Mouse (Mus musculus) heart, embryonic 10.5 days (tissue): ENCODE measurements around the gene Scgb1c1. TPM values are rescaled to one million over a fixed set of nuclear protein-coding genes. Genes with fewer than 3 reads are reported as not detected.
A peak's percentile ranks its signal among the peaks of the same experiment; 100 is the strongest.

ENCODE experiments used
- DNase-seq: peaks from one replicate; pipeline ENCODE4 v3.0.0-alpha.2; 2017; ENCODE audit warnings: low spot score
- H3K27ac ChIP-seq: fragments of 300-500 bp; sonication (generic); 2 replicates; pipeline ENCODE4 v1.5.1; 2016; ENCODE audit warnings: mild to moderate bottlenecking
- H3K27me3 ChIP-seq: fragments of 300-500 bp; sonication (generic); 2 replicates; pipeline ENCODE4 v1.6.1; 2016; ENCODE audit warnings: mild to moderate bottlenecking; ENCODE audit not compliant: poor library complexity, insufficient read depth, severe bottlenecking
- H3K36me3 ChIP-seq: fragments of 300-500 bp; sonication (generic); 2 replicates; pipeline ENCODE4 v1.6.1; 2016; ENCODE audit warnings: mild to moderate bottlenecking, moderate library complexity
- H3K4me1 ChIP-seq: fragments of 300-500 bp; sonication (generic); 2 replicates; pipeline ENCODE4 v1.6.1; 2016; ENCODE audit warnings: mild to moderate bottlenecking
- H3K4me3 ChIP-seq: fragments of 300-500 bp; sonication (generic); 2 replicates; pipeline ENCODE4 v1.5.1; 2016; ENCODE audit warnings: mild to moderate bottlenecking, moderate library complexity
- H3K9me3 ChIP-seq: fragments of 300-500 bp; sonication (generic); 2 replicates; pipeline ENCODE4 v1.6.1; 2016; ENCODE audit warnings: mild to moderate bottlenecking, moderate library complexity
- WGBS: fragments of 180-500 bp; shearing (Covaris S2); methylation state at CpG from one replicate; pipeline ENCODE4 v1.1.7; 2016; 5-methylcytosine and 5-hydroxymethylcytosine counted together
- polyA plus RNA-seq: library from polyadenylated mRNA; unstranded; fragments of >200 nt; fragmentation: Nextera tagmentation; extraction: Ambion mirVana; gene quantifications from 2 replicates; pipeline ENCODE4 v1.2.1, GENCODE M21; 2016

Scgb1c1 gene
- polyA plus RNA-seq, 1 experiment from 2014 or later: not detected

DNA sequence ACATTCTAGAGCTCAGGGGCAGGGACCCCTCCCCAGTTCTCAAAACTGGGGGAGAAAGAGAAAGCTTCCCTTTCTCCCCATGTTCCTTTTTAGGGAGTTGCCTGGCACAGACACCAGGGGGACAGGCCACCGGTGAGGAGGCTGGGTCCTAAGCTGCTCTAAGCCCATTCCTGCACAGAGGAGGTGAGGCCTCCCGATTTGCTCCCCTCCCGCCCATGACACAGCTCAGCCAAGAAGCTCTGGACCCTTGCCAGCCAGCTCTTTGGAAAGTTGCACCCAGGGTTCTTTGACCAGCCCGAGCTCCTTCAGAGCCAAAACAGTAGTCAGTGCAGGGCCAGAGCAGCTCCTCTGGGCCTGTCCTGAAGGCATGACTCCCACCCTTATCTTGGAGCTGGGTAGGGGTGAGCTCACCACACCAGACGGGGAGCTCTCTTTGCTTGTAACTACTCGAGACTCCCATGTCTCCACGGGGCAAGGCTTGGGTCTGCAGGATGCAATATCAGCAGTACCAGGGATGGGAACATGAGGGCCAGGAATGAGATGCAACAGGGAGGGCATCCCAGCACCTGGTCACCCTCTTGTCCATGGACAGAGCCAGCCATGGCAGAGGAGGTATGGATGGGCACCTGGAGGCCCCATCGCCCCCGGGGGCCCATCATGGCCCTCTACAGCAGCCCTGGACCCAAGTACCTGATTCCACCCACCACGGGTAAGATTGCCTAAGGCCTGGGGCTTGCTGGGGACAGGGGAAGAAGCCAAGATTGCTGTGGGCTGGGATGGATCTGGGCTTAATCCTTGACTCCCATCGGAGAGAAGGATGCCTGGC is 2.6 kb downstream of the Scgb1c1 start, which contains the start of gene Odf3:
Odf3 (plus strand) TSS at position 51 of the 826 bp plus-strand sequence.
- Histone ChIP-seq H3K4me3 (no peak within 1 kb of the TSS), H3K36me3 (peaks cover 19% of the 10 kb centered on the region), H3K27me3 (peaks cover 41% of the 10 kb centered on the region), H3K9me3 (no peaks in the 10 kb centered on the region), H3K27ac (no peak within 1 kb of the TSS), H3K4me1 (no peaks in the 10 kb centered on the region)
- no peak for DNase-seq
- WGBS: 63% methylated on average over 11 of the region's 11 CpGs

- H3K9me3 ChIP-seq: no peaks in the 10 kb centered on the region
- no peaks in the 10 kb centered on the region for H3K4me1 ChIP-seq
- peaks cover 35% of the 10 kb centered on the region for H3K27me3 ChIP-seq
- no peak overlapping the region for H3K4me3 ChIP-seq
- H3K27ac ChIP-seq: no peak overlapping the region
- H3K36me3 ChIP-seq: peaks cover 25% of the 10 kb centered on the region
- 91% methylated on average over 10 of the region's 10 CpGs for WGBS
- DNase-seq: no peak
Observed at GRCm38 (mm10) chr7:140848591-140848990, 3.2 kb downstream of the Scgb1c1 start.

DNA sequence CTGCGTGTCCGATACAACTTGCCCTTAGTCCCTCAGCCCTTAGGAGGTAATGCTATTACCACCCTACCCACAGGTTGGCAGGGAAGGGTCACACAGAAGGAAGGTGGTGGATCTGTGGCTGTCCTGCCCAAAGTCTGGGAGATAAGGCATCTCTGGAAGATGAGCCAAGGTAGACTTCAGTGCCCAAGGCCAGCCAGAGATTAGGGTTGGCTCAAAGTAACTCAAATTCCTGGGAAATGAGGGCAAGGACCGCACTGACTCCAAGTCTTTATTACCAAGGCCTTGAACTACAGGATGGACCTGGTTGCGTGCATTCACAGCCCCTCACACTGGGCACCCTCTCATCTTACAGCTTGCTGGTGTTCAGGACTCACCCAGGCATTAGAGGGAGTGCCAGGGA is 6.6 kb downstream of the Scgb1c1 start:
- Histone ChIP-seq H3K27me3 (peaks cover 14% of the 10 kb centered on the region; the same call in 1 of the 2 replicates), H3K4me1 (peaks cover 13% of the 10 kb centered on the region), H3K9me3 (no peaks in the 10 kb centered on the region), H3K4me3 (no peak overlapping the region), H3K36me3 (peaks cover 39% of the 10 kb centered on the region), H3K27ac (no peak overlapping the region)
- WGBS: 86% methylated on average over 4 of the region's 4 CpGs
- DNase-seq: no peak

DNA sequence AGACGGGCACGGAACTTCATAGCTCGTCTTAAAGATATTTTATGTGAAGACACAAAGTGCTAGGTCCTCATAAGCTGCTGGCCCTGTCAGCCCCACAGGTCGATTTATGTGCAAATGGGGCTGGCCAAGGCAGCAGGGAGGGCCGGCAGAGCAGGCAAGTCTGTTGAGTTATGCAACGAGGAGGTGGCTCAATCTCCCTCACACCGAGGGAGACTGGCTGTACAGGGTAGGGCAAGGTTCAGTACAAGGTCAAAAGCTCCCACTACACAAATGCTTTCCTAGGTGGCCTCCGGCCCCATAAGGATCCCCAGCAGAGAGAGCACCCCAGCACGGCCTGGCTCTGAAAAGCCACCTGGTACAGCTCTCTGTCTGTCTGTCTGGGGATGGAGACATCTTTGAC is 8.0 kb downstream of the Scgb1c1 start:
- DNase-seq: no peak
- Histone ChIP-seq H3K27me3 (peaks cover under 1% of the 10 kb centered on the region; the same call in 1 of the 2 replicates), H3K9me3 (no peaks in the 10 kb centered on the region), H3K36me3 (peaks cover 39% of the 10 kb centered on the region), H3K4me1 (peaks cover 21% of the 10 kb centered on the region), H3K4me3 (no peak overlapping the region), H3K27ac (no peak overlapping the region)
- 84% methylated on average over 9 of the region's 9 CpGs for WGBS

- no peaks in the 10 kb centered on the region for H3K27me3 ChIP-seq
- 0 out of 2 replicates have a peak overlapping the region, but pooled peaks have one; percentile 83 for H3K4me3 ChIP-seq
- peaks cover 50% of the 10 kb centered on the region for H3K36me3 ChIP-seq
- no peak for DNase-seq
- no peaks in the 10 kb centered on the region for H3K9me3 ChIP-seq
- H3K27ac ChIP-seq: no peak overlapping the region
- WGBS: 92% methylated on average over 18 of the region's 18 CpGs
- H3K4me1 ChIP-seq: peaks cover 32% of the 10 kb centered on the region
Observed at GRCm38 (mm10) chr7:140854483-140854882, 9.1 kb downstream of the Scgb1c1 start.

DNA sequence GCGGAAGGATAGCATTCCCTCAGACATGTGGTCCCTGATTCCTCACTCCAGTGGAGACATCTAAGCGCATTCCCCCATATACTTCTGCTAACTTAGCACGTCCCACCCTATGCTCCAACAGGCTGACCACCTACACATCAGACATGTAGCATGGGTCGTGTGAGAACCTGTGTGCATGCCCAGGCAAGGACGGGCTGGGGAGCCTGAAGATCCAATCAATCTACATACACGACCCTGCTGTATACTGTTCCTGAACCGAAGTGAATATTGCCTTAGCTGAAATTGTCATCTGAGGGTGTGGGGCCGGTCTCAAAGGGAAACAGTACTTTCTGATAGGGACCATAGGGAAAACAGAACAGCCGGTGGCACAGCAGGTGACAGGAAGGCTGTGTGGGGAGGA is 9.8 kb downstream of the Scgb1c1 start:
- H3K27me3 ChIP-seq: no peaks in the 10 kb centered on the region
- peak overlapping the region; percentile 91 for H3K27ac ChIP-seq
- WGBS: 70% methylated on average over 9 of the region's 9 CpGs
- no peak for DNase-seq
- H3K4me3 ChIP-seq: peak overlapping the region; percentile 83
- peaks cover 57% of the 10 kb centered on the region for H3K36me3 ChIP-seq
- no peaks in the 10 kb centered on the region for H3K9me3 ChIP-seq
- H3K4me1 ChIP-seq: peaks cover 34% of the 10 kb centered on the region

DNA sequence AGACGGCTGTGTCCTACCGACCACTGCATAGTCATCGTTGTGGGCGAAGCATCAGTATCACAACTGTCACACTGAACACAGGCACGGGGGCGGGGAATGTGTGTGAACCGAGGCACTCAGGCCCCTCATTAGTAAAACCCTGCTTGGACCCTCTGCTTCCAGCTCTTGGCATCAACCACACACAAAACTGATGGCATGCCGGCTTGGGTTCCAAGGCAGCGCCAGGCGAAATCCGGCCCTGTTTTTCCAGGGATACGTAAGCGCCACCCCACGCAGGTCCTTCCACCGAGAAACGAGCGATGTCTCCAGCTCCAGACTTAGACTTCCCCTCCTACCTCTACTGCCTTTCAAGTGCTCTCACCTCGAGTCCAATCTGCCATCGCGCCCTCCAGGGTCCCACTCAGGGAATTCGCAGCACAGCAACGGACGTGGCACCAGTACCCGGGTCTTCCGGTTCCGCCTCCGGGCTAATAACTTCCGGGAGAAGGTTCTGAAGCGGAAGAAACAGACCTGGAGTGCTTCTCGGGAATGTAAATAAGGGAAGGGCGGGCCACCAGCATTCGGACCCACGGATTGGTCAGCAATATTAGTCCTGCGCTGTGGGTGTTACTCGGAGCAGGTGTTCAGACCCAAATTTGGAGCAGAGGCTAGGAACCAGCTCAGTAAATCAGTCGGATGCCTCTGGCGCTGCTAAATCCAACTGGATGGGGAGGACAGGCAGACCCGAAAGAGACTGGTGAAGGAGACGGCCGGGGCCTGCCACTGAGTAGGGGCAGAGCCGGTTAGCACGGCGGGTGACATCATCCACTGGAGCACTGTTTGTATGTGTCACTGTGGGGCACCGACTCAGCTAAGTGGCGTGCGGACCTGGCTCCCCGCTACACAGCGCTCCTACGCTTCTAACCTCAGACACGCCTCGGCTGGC is 10.8 kb downstream of the Scgb1c1 start, which contains the start of gene Gm45785:
Gm45785 (minus strand) TSS at position 472 of the 925 bp plus-strand sequence.
- peak; percentile 97 for DNase-seq
- WGBS: under 1% methylated on average over 51 of the region's 51 CpGs
- Histone ChIP-seq H3K36me3 (peaks cover 65% of the 10 kb centered on the region), H3K27ac (peak within 1 kb of the TSS; percentile 91), H3K4me3 (peak within 1 kb of the TSS; percentile 83), H3K4me1 (peaks cover 34% of the 10 kb centered on the region), H3K27me3 (no peaks in the 10 kb centered on the region), H3K9me3 (no peaks in the 10 kb centered on the region)

DNA sequence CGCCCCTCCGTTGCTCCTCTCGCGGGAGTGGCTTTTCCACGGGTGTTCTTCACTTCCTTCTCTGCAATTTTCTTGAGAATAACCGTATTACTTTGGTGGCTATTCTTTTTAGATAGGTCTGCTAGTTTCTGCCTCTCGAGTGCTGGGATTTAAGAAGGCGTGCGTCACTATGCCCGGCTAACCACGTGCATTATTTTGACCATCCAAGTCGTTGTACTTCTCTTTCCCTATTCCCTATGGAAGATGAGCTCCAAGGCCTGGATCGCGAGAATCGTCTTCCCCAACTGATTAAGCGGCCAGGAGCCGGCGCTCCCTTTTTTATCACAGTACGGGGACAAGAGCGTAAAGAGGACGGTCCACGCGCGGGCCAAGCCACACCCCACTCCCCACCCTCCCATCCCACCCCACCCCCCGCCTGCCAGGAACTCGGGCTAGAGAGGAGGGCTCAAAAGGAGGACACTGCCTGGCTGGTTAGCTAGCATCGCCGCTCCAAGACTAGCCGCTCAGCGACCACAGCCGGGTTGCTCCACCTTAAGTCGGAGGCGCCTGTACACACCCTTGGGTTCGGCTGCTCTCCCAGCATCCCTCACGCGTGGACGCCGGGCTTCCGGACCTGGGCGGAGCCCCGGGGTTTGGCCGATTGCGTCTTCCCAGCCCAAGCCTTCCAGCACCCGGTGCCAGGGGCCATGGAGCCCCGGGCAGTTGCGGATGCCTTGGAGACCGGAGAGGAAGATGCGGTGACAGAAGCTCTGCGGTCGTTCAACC is 11.6 kb downstream of the Scgb1c1 start, which contains the start of gene Ric8a:
Ric8a (plus strand) TSS at position 173 of the 765 bp plus-strand sequence.
- Histone ChIP-seq H3K4me3 (peak within 1 kb of the TSS; percentile 83), H3K27me3 (no peaks in the 10 kb centered on the region), H3K4me1 (peaks cover 34% of the 10 kb centered on the region), H3K27ac (peak within 1 kb of the TSS; percentile 91), H3K9me3 (no peaks in the 10 kb centered on the region), H3K36me3 (peaks cover 66% of the 10 kb centered on the region)
- under 1% methylated on average over 49 of the region's 50 CpGs for WGBS
- peak; percentile 95 for DNase-seq

GRCm38 (mm10) chr7:140857550-140858505 is 12.5 kb downstream of the Scgb1c1 start, which contains the start of gene Bet1l:
Gene Bet1l (minus strand): TSS chr7:140857577.
- WGBS: 38% methylated on average over 40 of the region's 40 CpGs
- no peak for DNase-seq
- peaks cover 66% of the 10 kb centered on the region for H3K36me3 ChIP-seq
- no peaks in the 10 kb centered on the region for H3K27me3 ChIP-seq
- peak within 1 kb of the TSS; percentile 91 for H3K27ac ChIP-seq
- peak within 1 kb of the TSS; percentile 83 for H3K4me3 ChIP-seq
- peaks cover 34% of the 10 kb centered on the region for H3K4me1 ChIP-seq
- no peaks in the 10 kb centered on the region for H3K9me3 ChIP-seq

- no peak for DNase-seq
- H3K27me3 ChIP-seq: no peaks in the 10 kb centered on the region
- WGBS: 89% methylated on average over 8 of the region's 8 CpGs
- no peaks in the 10 kb centered on the region for H3K9me3 ChIP-seq
- H3K4me3 ChIP-seq: 0 out of 2 replicates have a peak overlapping the region, but pooled peaks have one; percentile 83
- peaks cover 34% of the 10 kb centered on the region for H3K4me1 ChIP-seq
- peak overlapping the region; percentile 91; the same call in 1 of the 2 replicates for H3K27ac ChIP-seq
- peaks cover 66% of the 10 kb centered on the region for H3K36me3 ChIP-seq
Observed at GRCm38 (mm10) chr7:140858746-140859145, 13.4 kb downstream of the Scgb1c1 start.

DNA sequence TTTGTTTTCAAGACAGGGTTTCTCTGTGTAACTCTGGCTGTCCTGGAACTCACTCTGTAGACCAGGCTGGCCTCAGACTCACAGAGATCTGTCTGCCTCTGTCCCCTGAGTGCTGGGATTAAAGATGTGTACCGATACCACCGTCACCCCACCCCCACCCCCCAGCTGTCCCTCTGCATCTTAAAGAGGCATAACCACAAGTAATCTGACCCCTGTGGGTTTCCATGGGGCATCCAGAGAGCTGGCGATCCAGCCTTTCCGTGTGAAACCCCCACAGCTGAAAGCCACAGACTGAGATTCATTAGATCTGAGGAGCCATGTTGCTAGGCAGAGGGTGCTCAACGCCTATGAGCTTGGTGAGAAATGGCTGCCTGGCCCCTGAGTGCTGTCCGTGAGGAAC is 14.7 kb downstream of the Scgb1c1 start:
- Histone ChIP-seq H3K4me1 (peaks cover 28% of the 10 kb centered on the region), H3K36me3 (peaks cover 67% of the 10 kb centered on the region), H3K9me3 (no peaks in the 10 kb centered on the region), H3K4me3 (no peak overlapping the region), H3K27me3 (no peaks in the 10 kb centered on the region), H3K27ac (no peak overlapping the region)
- DNase-seq: no peak
- WGBS: 83% methylated on average over 6 of the region's 6 CpGs
